Mouse (Mus musculus): ENCODE results near the gene Gm20388. TPM values are rescaled to one million over a fixed set of nuclear protein-coding genes. Genes with fewer than 3 reads are reported as not detected.

The Gm20388 gene
- polyA plus RNA-seq, 1 experiment, result 23.9 TPM

DNA sequence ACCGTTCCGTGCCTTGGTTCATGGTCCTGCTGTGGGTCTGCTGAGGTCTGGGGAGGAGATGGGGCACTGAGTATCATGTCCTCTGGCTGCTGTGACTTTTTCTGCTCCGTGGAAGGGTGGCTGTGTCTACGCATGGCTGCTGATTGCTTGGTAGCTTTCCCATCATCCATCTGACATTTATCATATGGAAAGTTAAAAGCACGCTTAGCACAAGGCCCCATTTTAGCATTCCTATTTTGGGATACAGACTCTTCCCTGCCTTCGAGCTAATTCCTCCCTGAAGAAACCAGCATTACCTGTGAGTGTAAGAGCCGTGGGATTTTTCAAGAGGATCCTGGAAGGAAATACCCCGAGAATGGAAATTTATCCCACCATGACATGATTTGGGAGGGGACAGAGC is 3906.3 kb downstream of the Gm20388 start:
- TF ChIP-seq CTCF (IDR thresholded peaks at IDR 0.05; ENCODE audit: extremely low read depth, insufficient read depth, low read length), result no peak
- TF ChIP-seq POLR2A (IDR thresholded peaks at IDR 0.05; ENCODE audit: extremely low read depth, insufficient read depth, low read length), result no peak
- H3K27ac ChIP-seq (ENCODE audit: insufficient read depth, low read length), result peak overlapping the region; percentile 69
- H3K4me3 ChIP-seq (ENCODE audit: insufficient read depth, low read length), result no peak overlapping the region

DNA sequence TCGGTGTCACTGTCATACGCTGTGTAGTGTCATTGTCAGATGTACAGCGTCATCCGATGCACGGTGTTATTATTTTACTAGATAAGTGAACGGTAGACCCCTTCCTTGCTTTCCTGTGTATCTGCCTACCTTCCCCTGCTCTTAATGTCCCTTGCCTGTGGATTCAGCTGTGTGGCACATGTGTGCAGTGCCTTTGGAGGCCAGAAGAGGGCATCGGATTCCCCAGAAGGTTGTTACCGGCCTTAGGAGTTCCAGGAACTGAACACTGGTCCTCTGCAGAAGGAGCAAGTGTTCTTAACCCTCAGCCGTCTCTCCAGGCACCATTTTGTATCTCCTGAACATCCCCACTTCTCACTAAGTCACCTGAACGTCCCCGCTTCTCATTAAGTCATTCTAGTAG is 3907.1 kb downstream of the Gm20388 start:
- Histone ChIP-seq H3K27ac (ENCODE audit: insufficient read depth, low read length) (peak overlapping the region; percentile 45), H3K4me3 (ENCODE audit: insufficient read depth, low read length) (no peak overlapping the region), H3K4me1 (ENCODE audit: control insufficient read depth, insufficient read depth, low read length) (peaks cover 14% of the 10 kb centered on the region)
- no peak for TF ChIP-seq POLR2A (IDR thresholded peaks at IDR 0.05; ENCODE audit: extremely low read depth, insufficient read depth, low read length)
- peak; percentile 15; the same call in 1 of the 2 replicates for TF ChIP-seq CTCF (IDR thresholded peaks at IDR 0.05; ENCODE audit: extremely low read depth, insufficient read depth, low read length)

More for the DNA sequence above, 3906.3 kb downstream of the Gm20388 start:
- peaks cover 14% of the 10 kb centered on the region for H3K4me1 ChIP-seq (ENCODE audit: control insufficient read depth, insufficient read depth, low read length)

DNA sequence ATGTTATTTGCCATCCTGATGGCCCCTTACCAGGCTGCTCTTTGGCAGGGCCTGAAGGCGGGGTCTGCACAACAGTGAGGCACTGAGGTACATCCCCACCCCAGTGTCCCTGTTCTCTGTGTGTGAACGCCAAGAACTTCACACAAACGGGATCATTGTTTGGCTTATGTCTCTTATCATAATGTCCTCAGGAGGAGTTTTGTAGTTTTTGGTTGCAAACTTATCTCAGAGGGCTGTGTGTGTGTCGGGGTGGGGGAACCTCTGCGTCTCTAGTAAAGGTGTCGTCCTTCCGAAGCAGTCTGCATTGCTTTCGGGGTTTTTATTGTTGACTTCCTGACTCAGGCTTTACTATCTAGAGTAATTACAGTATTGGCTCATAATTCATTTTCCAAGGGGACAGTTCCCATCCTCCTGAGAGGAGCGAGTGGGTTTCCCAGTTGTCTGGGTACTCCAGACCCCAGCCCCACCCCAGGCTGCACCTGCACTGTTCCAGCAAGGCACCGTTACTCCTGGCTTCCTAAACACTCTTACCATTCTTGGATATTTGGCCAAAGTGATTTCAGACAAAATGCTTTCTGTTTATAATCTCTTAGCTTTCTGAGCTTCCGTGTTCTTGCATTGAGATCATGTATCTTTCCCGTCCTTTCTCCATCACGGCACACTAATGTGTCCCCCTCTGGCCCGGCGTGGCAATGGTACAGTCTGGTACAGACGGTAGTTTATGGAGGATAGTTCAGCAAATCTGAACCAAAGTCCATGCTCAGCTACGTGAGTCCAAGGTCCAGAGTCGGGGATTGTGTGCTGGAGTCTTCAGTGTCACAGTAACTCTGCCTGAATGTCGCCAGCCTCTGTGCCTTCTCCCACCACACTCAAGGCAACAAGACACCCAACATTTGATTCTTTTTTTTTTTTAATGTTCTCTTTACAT is 3909.3 kb downstream of the Gm20388 start:
- Histone ChIP-seq H3K27ac (ENCODE audit: insufficient read depth, low read length) (0 out of 2 replicates have a peak overlapping the region, but pooled peaks have one; percentile 12), H3K4me3 (ENCODE audit: insufficient read depth, low read length) (no peak overlapping the region), H3K4me1 (ENCODE audit: control insufficient read depth, insufficient read depth, low read length) (peaks cover 10% of the 10 kb centered on the region)
- TF ChIP-seq CTCF (IDR thresholded peaks at IDR 0.05; ENCODE audit: extremely low read depth, insufficient read depth, low read length) (no peak), POLR2A (IDR thresholded peaks at IDR 0.05; ENCODE audit: extremely low read depth, insufficient read depth, low read length) (no peak)

DNA sequence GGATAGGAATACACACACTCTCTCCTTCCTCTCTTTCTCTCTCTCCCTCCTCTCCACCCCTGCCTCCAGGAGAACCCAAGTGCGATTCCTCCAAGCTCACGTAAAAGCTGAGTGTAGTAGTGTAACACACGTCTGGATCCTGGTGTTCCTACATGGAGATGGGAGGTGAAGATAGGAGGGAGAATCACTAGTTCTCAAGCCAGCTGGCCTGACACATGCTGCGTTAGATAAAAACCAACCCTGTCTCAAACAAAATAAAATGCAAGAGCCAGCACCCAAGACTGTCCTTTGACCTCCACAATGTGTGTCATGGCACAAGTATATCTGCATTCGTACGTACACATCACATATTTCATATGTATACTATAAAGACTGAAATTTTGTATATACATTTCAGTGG is 3910.1 kb downstream of the Gm20388 start:
- Histone ChIP-seq H3K4me3 (ENCODE audit: insufficient read depth, low read length) (no peak overlapping the region), H3K4me1 (ENCODE audit: control insufficient read depth, insufficient read depth, low read length) (peaks cover 10% of the 10 kb centered on the region), H3K27ac (ENCODE audit: insufficient read depth, low read length) (peak overlapping the region; percentile 12; the same call in 1 of the 2 replicates)
- no peak for TF ChIP-seq CTCF (IDR thresholded peaks at IDR 0.05; ENCODE audit: extremely low read depth, insufficient read depth, low read length)
- no peak for TF ChIP-seq POLR2A (IDR thresholded peaks at IDR 0.05; ENCODE audit: extremely low read depth, insufficient read depth, low read length)

DNA sequence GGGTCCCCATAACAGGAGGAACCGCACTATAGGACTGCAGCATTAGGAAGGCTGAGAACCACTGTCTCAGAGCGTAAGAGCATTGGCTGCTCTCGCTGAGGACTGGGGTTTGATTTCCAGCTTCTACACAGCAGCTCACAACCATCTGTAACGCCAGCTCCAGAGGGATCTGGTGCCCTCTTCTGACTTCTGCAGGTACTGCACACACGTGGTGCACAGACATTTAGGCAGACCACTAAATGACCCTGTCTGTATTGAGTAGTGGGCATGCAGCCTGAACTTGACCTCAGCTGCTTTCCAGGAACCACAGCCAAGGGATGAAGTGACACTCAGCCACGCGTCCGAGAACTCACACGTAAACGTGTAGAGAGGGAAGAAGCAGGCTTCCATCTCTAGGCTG is 3912.5 kb downstream of the Gm20388 start:
- no peak for TF ChIP-seq POLR2A (IDR thresholded peaks at IDR 0.05; ENCODE audit: extremely low read depth, insufficient read depth, low read length)
- TF ChIP-seq CTCF (IDR thresholded peaks at IDR 0.05; ENCODE audit: extremely low read depth, insufficient read depth, low read length), result no peak

DNA sequence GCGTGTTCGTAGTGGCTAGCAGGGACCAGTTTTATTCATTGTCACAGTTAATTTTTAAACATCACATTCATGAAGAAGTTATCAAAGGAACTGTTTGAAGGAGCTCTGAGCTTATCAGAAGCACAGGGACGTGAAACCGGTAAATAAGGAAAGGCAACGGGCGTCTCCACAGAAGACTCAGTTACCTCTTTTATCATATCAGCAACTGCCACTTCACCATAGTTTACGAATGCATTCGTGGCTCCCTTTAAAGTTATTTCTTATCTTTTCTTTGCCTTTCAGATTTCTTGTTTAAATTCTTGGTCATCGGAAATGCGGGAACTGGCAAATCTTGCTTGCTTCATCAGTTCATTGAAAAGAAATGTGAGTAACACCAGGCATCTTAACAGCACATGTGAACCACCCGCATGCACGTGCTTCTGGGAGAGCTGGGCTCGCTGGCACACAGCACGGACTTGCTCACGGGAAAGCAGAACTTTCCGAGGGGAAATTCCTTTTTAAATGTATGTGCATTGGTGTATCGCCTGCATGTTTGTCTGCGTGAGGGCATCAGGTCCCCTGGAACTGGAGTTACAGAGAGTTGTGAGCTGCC is 3913.0 kb downstream of the Gm20388 start:
- TF ChIP-seq POLR2A (IDR thresholded peaks at IDR 0.05; ENCODE audit: extremely low read depth, insufficient read depth, low read length), result no peak
- TF ChIP-seq CTCF (IDR thresholded peaks at IDR 0.05; ENCODE audit: extremely low read depth, insufficient read depth, low read length), result no peak
- H3K27ac ChIP-seq (ENCODE audit: insufficient read depth, low read length), result no peak overlapping the region
- H3K4me3 ChIP-seq (ENCODE audit: insufficient read depth, low read length), result no peak overlapping the region
- H3K4me1 ChIP-seq (ENCODE audit: control insufficient read depth, insufficient read depth, low read length), result peaks cover 5% of the 10 kb centered on the region

More for the DNA sequence above, 3912.5 kb downstream of the Gm20388 start:
- H3K4me3 ChIP-seq (ENCODE audit: insufficient read depth, low read length), result no peak overlapping the region
- peaks cover 5% of the 10 kb centered on the region for H3K4me1 ChIP-seq (ENCODE audit: control insufficient read depth, insufficient read depth, low read length)
- H3K27ac ChIP-seq (ENCODE audit: insufficient read depth, low read length), result no peak overlapping the region

DNA sequence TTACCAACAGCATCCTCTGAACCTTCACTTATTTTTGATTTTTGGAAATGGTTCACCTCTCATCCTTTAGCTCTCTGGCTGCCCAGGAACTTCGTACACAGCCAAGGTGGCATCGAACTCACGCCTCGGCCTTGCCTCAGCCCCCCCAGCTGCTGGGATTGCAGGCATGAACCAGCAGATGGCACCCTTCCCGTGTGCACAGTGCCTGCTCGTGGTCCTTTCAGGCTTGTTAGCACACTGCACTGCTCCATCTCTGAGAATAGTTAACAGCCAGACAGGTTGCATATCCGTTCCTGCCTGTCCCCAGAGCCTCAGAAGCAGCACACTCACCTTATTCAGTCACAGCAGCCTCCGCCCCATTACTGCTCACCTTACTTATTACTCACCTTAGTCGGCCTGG is 3915.4 kb downstream of the Gm20388 start:
- no peak overlapping the region for H3K27ac ChIP-seq (ENCODE audit: insufficient read depth, low read length)
- no peak overlapping the region for H3K4me3 ChIP-seq (ENCODE audit: insufficient read depth, low read length)
- H3K4me1 ChIP-seq (ENCODE audit: control insufficient read depth, insufficient read depth, low read length), result no peaks in the 10 kb centered on the region; the same call in none of the 2 replicates
- TF ChIP-seq CTCF (IDR thresholded peaks at IDR 0.05; ENCODE audit: extremely low read depth, insufficient read depth, low read length) (peak; percentile 65), POLR2A (IDR thresholded peaks at IDR 0.05; ENCODE audit: extremely low read depth, insufficient read depth, low read length) (no peak)

DNA sequence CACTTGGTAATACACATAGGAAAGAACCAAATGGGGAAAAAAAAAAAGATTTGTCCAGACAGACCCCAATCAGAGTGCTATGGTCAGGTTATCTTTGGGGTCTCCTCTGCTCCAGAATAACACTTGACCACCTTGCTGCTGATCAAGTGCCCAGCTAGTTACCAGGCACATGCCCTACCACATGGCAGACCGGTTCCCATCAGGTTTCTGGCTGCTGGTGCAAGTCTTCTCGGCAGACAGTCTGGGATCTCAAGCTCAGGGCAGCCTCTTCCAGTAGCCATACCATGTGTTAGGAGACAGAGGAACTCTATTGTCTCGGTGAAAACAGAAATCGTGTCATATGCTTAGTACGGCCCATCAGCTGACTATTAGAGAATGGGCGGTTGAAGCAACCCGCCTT is 3916.1 kb downstream of the Gm20388 start:
- H3K27ac ChIP-seq (ENCODE audit: insufficient read depth, low read length), result no peak overlapping the region
- TF ChIP-seq POLR2A (IDR thresholded peaks at IDR 0.05; ENCODE audit: extremely low read depth, insufficient read depth, low read length), result no peak
- TF ChIP-seq CTCF (IDR thresholded peaks at IDR 0.05; ENCODE audit: extremely low read depth, insufficient read depth, low read length), result no peak
- H3K4me3 ChIP-seq (ENCODE audit: insufficient read depth, low read length), result no peak overlapping the region
- no peaks in the 10 kb centered on the region; the same call in none of the 2 replicates for H3K4me1 ChIP-seq (ENCODE audit: control insufficient read depth, insufficient read depth, low read length)

DNA sequence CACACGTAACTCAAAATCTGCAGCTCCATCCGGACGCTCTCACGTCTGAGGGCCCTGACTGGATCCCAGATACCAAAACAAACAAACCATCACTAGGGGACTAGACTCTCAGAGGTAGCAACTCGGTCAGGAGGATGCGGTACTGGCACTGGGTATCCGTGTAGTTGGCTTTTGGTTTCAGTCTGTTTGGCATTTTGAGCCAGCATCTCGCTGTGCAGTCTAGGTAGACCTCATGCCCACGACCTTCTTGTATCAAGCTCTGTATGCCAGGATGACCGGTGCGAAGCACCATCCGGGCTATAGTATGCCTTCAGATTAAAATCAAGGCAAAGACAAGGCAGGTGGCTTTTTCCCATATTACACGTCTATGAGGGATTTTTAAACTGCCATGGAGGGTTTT is 3916.9 kb downstream of the Gm20388 start:
- TF ChIP-seq POLR2A (IDR thresholded peaks at IDR 0.05; ENCODE audit: extremely low read depth, insufficient read depth, low read length) (no peak), CTCF (IDR thresholded peaks at IDR 0.05; ENCODE audit: extremely low read depth, insufficient read depth, low read length) (no peak)
- H3K27ac ChIP-seq (ENCODE audit: insufficient read depth, low read length), result no peak overlapping the region
- no peaks in the 10 kb centered on the region; the same call in none of the 2 replicates for H3K4me1 ChIP-seq (ENCODE audit: control insufficient read depth, insufficient read depth, low read length)

More for the DNA sequence above, 3916.9 kb downstream of the Gm20388 start:
- H3K4me3 ChIP-seq (ENCODE audit: insufficient read depth, low read length), result no peak overlapping the region

Data from cortical plate, adult 2 months (tissue).